Mouse (Mus musculus) ES-E14 (cell line): ENCODE data around the gene Snrpg.

Experiments used
- CHD2 ChIP-seq: IDR thresholded peaks from 2 replicates; pipeline ENCODE4 v1.6.1; 2014; ENCODE audit warnings: mild to moderate bottlenecking, low read depth, low read length, inconsistent platforms
- HCFC1 ChIP-seq: IDR thresholded peaks from 2 replicates; pipeline ENCODE4 v1.6.1; 2012; ENCODE audit warnings: low read length, inconsistent platforms, borderline replicate concordance; ENCODE audit not compliant: insufficient read depth
- MAFK ChIP-seq: IDR thresholded peaks from 2 replicates; pipeline ENCODE4 v1.6.1; 2014; ENCODE audit warnings: mild to moderate bottlenecking, low read depth, low read length, inconsistent platforms; ENCODE audit not compliant: insufficient read depth
- ZC3H11A ChIP-seq: IDR thresholded peaks from 2 replicates; pipeline ENCODE4 v1.6.1; 2012; ENCODE audit warnings: low read depth, mild to moderate bottlenecking, inconsistent platforms, low read length, borderline replicate concordance
- ZNF384 ChIP-seq: IDR thresholded peaks from 2 replicates; pipeline ENCODE4 v1.6.1; 2012; ENCODE audit warnings: low read depth, low read length, inconsistent platforms

DNA sequence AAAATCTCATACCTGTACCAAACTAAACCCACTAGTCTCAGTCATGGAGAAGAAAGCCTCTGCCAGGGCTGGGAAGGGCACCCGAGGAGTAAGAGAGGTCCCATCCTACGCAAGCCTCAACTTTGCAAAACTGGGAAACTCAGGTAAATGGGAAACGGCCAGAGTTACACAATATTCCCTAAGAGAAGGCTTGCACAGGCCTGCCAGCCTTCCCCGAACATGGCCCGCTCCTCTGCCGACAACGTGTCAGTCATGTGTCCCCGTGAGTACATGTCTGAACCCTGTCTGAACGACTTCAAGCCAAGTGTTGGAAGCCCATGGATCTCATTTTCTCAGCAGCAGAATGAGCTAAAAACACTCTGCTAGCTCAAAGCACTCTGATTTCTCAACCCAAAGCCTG is 23.9 kb downstream of the Snrpg start:
- no peak for TF ChIP-seq HCFC1
- no peak for TF ChIP-seq ZNF384
- no peak for TF ChIP-seq CHD2
- TF ChIP-seq MAFK, result no peak
- TF ChIP-seq ZC3H11A, result no peak
